Mouse (Mus musculus): Measurements from ENCODE around the gene Krt20.

GRCm38 (mm10) chr11:99469228-99469627 is 31.3 kb upstream of the Krt20 start:
- no peak for TF ChIP-seq POLR2A (IDR thresholded peaks at IDR 0.05; ENCODE audit: borderline replicate concordance, extremely low read depth, insufficient read depth, insufficient read length, poor library complexity, severe bottlenecking)
- TF ChIP-seq CTCF (IDR thresholded peaks at IDR 0.05; ENCODE audit: borderline replicate concordance, extremely low read depth, insufficient read depth, insufficient read length) = no peak
